Comparison of ENCODE assay signal across 25 mouse cellular contexts in genomic region chr1:57952509-57952908, GRCm38 (mm10).
"Had no signal": no experiment of that assay in that cellular context is flagged by ENCODE, and none has a peak within 500 bp of the region (broad histone marks: within the 10 kb centered on the region; RNA-seq: fewer than 3 reads in every experiment).

No protein-coding gene starts in this region.

- DNase-seq: cerebellum, adult 8-10 months; cerebellum, adult 9-10 months; cerebellum, postnatal 10 days; cerebellum, postnatal 14 days; cerebellum, postnatal 25 days; cerebellum, postnatal 36 days; embryo, embryonic 11 days; forebrain, postnatal 0 days; gastrocnemius, adult 2 months; gastrocnemius, postnatal 10 days; gastrocnemius, postnatal 14 days; gastrocnemius, postnatal 25 days; gastrocnemius, postnatal 36 days; heart, adult 18-20 months; heart, adult 2 months had no signal

- H3K27ac ChIP-seq: embryonic facial prominence, embryonic 10.5 days; embryonic facial prominence, embryonic 12.5 days; embryonic facial prominence, embryonic 13.5 days; embryonic facial prominence, embryonic 15.5 days; forebrain, embryonic 10.5 days; forebrain, embryonic 13.5 days; forebrain, embryonic 15.5 days; gastrocnemius, adult 2 months; heart, adult 2 months; heart, embryonic 10.5 days had no signal

- H3K4me3 ChIP-seq: embryonic facial prominence, embryonic 10.5 days; embryonic facial prominence, embryonic 12.5 days; embryonic facial prominence, embryonic 13.5 days; embryonic facial prominence, embryonic 15.5 days; erythroblast, embryonic 14.5 days; forebrain, embryonic 10.5 days; forebrain, embryonic 13.5 days; forebrain, embryonic 15.5 days; gastrocnemius, adult 2 months; heart, adult 2 months; heart, embryonic 10.5 days had no signal

- H3K4me2 ChIP-seq: embryonic facial prominence, embryonic 12.5 days; embryonic facial prominence, embryonic 13.5 days; embryonic facial prominence, embryonic 15.5 days; forebrain, embryonic 13.5 days; forebrain, embryonic 15.5 days had no signal

- H3K27me3 ChIP-seq: embryonic facial prominence, embryonic 12.5 days; embryonic facial prominence, embryonic 13.5 days; embryonic facial prominence, embryonic 15.5 days; forebrain, embryonic 13.5 days; forebrain, embryonic 15.5 days had no signal

- ATAC-seq: forebrain, embryonic 13.5 days; forebrain, embryonic 14.5 days; forebrain, embryonic 15.5 days had no signal

- H3K4me1 ChIP-seq: heart, embryonic 10.5 days had no signal

- H3K9me3 ChIP-seq: embryonic facial prominence, embryonic 10.5 days; embryonic facial prominence, embryonic 12.5 days; embryonic facial prominence, embryonic 13.5 days; embryonic facial prominence, embryonic 15.5 days; forebrain, embryonic 10.5 days; forebrain, embryonic 13.5 days; forebrain, embryonic 15.5 days; heart, embryonic 10.5 days had no signal

- H3K9ac ChIP-seq: embryonic facial prominence, embryonic 12.5 days; embryonic facial prominence, embryonic 13.5 days; embryonic facial prominence, embryonic 15.5 days; forebrain, embryonic 13.5 days; forebrain, embryonic 15.5 days; forebrain, postnatal 0 days had no signal
